Comparison of ENCODE assay signal across 18 mouse cellular contexts in genomic region chr5:36791861-36792260, GRCm38 (mm10). TPM values are rescaled to one million over a fixed set of nuclear protein-coding genes. Genes with fewer than 3 reads are reported as not detected.
DNase-seq lines count a peak whose midpoint lies in the region; ATAC-seq lines count a peak whose summit lies in the region.
"Had no signal": no experiment of that assay in that cellular context is flagged by ENCODE, and none has a peak within 500 bp of the region (broad histone marks: within the 10 kb centered on the region; RNA-seq: fewer than 3 reads in every experiment).

No protein-coding gene starts in this region.

- peaks cover 16% of the 10 kb centered on the region for H3K79me2 ChIP-seq in macrophage (ENCODE audit: inconsistent target)

- no peaks in the 10 kb centered on the region for H3K9me3 ChIP-seq in kidney, embryonic 15.5 days (replicated peaks)
- no peaks in the 10 kb centered on the region for H3K9me3 ChIP-seq in midbrain, embryonic 15.5 days
- H3K9me3 ChIP-seq: forebrain, embryonic 12.5 days; heart, embryonic 12.5 days; limb, embryonic 15.5 days; neural tube, embryonic 12.5 days had no signal

- H3K4me1 ChIP-seq in kidney, embryonic 15.5 days, result 0 out of 2 replicates have a peak, but pooled peaks cover 7% of the 10 kb centered on the region
- peaks cover 9% of the 10 kb centered on the region for H3K4me1 ChIP-seq in midbrain, embryonic 15.5 days

- peaks cover 19% of the 10 kb centered on the region for H3K36me3 ChIP-seq in kidney, embryonic 15.5 days
- H3K36me3 ChIP-seq in macrophage (ENCODE audit: inconsistent target), result no peaks in the 10 kb centered on the region
- H3K36me3 ChIP-seq in midbrain, embryonic 15.5 days (replicated peaks), result 0 out of 2 replicates have a peak, but pooled peaks cover 12% of the 10 kb centered on the region

- H3K4me3 ChIP-seq in kidney, embryonic 15.5 days (replicated peaks), result no peak overlapping the region
- no peak overlapping the region for H3K4me3 ChIP-seq in macrophage (ENCODE audit: inconsistent target)
- H3K4me3 ChIP-seq in midbrain, embryonic 15.5 days, result no peak overlapping the region
- H3K4me3 ChIP-seq: forebrain, embryonic 12.5 days; heart, embryonic 12.5 days; limb, embryonic 15.5 days; neural tube, embryonic 12.5 days had no signal

- H3K9ac ChIP-seq in kidney, embryonic 15.5 days, result no peak overlapping the region
- H3K9ac ChIP-seq in midbrain, embryonic 15.5 days, result no peak overlapping the region
- H3K9ac ChIP-seq: forebrain, embryonic 12.5 days; heart, embryonic 12.5 days; limb, embryonic 15.5 days; neural tube, embryonic 12.5 days had no signal

- no peak for DNase-seq in kidney, postnatal 36 days
- DNase-seq in 416B (ENCODE audit: low read depth) (peak; percentile 67), adipocyte (ENCODE audit: low spot score) (peak; percentile 28)
- DNase-seq in right cerebral cortex, postnatal 10 days (ENCODE audit: low spot score in 2 of 2), result no peak
- DNase-seq in cerebellum, postnatal 25 days, result no peak
- DNase-seq: adrenal gland, adult 2 months; cerebellum, adult 2 months; gastrocnemius, postnatal 10 days; kidney, adult 9 months; thymus, postnatal 25 days had no signal

- no peak for ATAC-seq in kidney, embryonic 15.5 days (replicated peaks; ENCODE audit: low FRiP score)
- ATAC-seq in midbrain, embryonic 15.5 days (replicated peaks), result no peak

- H3K27ac ChIP-seq in kidney, embryonic 15.5 days, result 0 out of 2 replicates have a peak overlapping the region, but pooled peaks have one; percentile 18
- peak overlapping the region; percentile 40 for H3K27ac ChIP-seq in macrophage
- H3K27ac ChIP-seq in midbrain, embryonic 15.5 days, result no peak overlapping the region
- H3K27ac ChIP-seq: forebrain, embryonic 12.5 days; limb, embryonic 15.5 days; neural tube, embryonic 12.5 days; stomach, postnatal 0 days had no signal

- no peaks in the 10 kb centered on the region for H3K27me3 ChIP-seq in kidney, embryonic 15.5 days
- H3K27me3 ChIP-seq in midbrain, embryonic 15.5 days (replicated peaks), result no peaks in the 10 kb centered on the region
- H3K27me3 ChIP-seq: forebrain, embryonic 12.5 days; heart, embryonic 12.5 days; limb, embryonic 15.5 days; neural tube, embryonic 12.5 days had no signal

- no peak overlapping the region for H3K4me2 ChIP-seq in kidney, embryonic 15.5 days
- H3K4me2 ChIP-seq in midbrain, embryonic 15.5 days, result no peak overlapping the region
- H3K4me2 ChIP-seq: forebrain, embryonic 12.5 days; heart, embryonic 12.5 days; limb, embryonic 15.5 days; neural tube, embryonic 12.5 days had no signal

- 74% methylated on average over 9 of the region's 9 CpGs for WGBS in kidney, embryonic 15.5 days
- 27% methylated on average over 9 of the region's 9 CpGs for WGBS in macrophage (ENCODE audit: missing documents)
- WGBS in midbrain, embryonic 15.5 days, result 90% methylated on average over 9 of the region's 9 CpGs

RNA-seq across cellular contexts. Expression of gene Mrfap1, which starts 4.7 kb away (rescaled TPM):
- polyA plus RNA-seq in kidney, embryonic 15.5 days (2015; fragmentation: Nextera tagmentation; extraction: Ambion mirVana), result 474 and 520 TPM in 2 replicates
- 10 to 100 TPM in 23 of 26 experiments, 1 to 10 TPM in 3; 8.0 to 64.4 (median 18.6) TPM for total RNA-seq in macrophage (2018; cell fraction: chromatin; rRNA removed)
- 100 to 1,000 TPM; 197 to 301 (median 249) TPM for total RNA-seq in macrophage (2018; cell fraction: cytosol; rRNA removed)
- total RNA-seq in macrophage (2018; cell fraction: nucleus; rRNA removed), result 100 to 1,000 TPM in 12 of 26 experiments, 10 to 100 TPM in 14; 51.7 to 191 (median 99.4) TPM
- polyA plus RNA-seq in macrophage (2018), result 220 to 289 TPM (median 288 TPM) in 3 replicates
- 289 and 308 TPM in 2 replicates for polyA plus RNA-seq in midbrain, embryonic 15.5 days (2015; fragmentation: Nextera tagmentation; extraction: Ambion mirVana)

RNA-seq across cellular contexts. Expression of gene Man2b2, which starts 38.6 kb away (rescaled TPM):
- polyA plus RNA-seq in kidney, embryonic 15.5 days (2015; fragmentation: Nextera tagmentation; extraction: Ambion mirVana), result 12.2 and 12.9 TPM in 2 replicates
- total RNA-seq in macrophage (2018; cell fraction: chromatin; rRNA removed), result 100 to 1,000 TPM in 13 of 26 experiments, 10 to 100 TPM in 13; 21.3 to 170 (median 104) TPM
- 100 to 1,000 TPM; 128 to 233 (median 173) TPM for total RNA-seq in macrophage (2018; cell fraction: cytosol; rRNA removed)
- 100 to 1,000 TPM in 25 of 26 experiments, 10 to 100 TPM in 1; 50.2 to 242 (median 166) TPM for total RNA-seq in macrophage (2018; cell fraction: nucleus; rRNA removed)
- polyA plus RNA-seq in macrophage (2018), result 128 to 211 TPM (median 192 TPM) in 3 replicates
- 11.7 and 13.1 TPM in 2 replicates for polyA plus RNA-seq in midbrain, embryonic 15.5 days (2015; fragmentation: Nextera tagmentation; extraction: Ambion mirVana)

RNA-seq across cellular contexts. Expression of gene Bloc1s4, which starts 43.4 kb away (rescaled TPM):
- 25.6 and 26.7 TPM in 2 replicates for polyA plus RNA-seq in kidney, embryonic 15.5 days (2015; fragmentation: Nextera tagmentation; extraction: Ambion mirVana)
- total RNA-seq in macrophage (2018; cell fraction: chromatin; rRNA removed), result 10 to 100 TPM in 8 of 26 experiments, 1 to 10 TPM in 18; 1.0 to 15.7 (median 7.3) TPM
- total RNA-seq in macrophage (2018; cell fraction: cytosol; rRNA removed), result 10 to 100 TPM; 15.1 to 21.6 (median 18.8) TPM
- total RNA-seq in macrophage (2018; cell fraction: nucleus; rRNA removed), result 10 to 100 TPM in 20 of 26 experiments, 1 to 10 TPM in 6; 4.6 to 20.4 (median 12.9) TPM
- polyA plus RNA-seq in macrophage (2018), result 6.8 to 19.4 TPM (median 17.0 TPM) in 3 replicates
- 27.9 and 31.3 TPM in 2 replicates for polyA plus RNA-seq in midbrain, embryonic 15.5 days (2015; fragmentation: Nextera tagmentation; extraction: Ambion mirVana)

Comparison
In these comparisons a context has a peak if more than half of its experiments do, and no peak if none do; other contexts are left out.
1. DNase-seq: peak in 416B (single experiment) and adipocyte (single experiment); none in kidney, postnatal 36 days (0 of 2), right cerebral cortex, postnatal 10 days (0 of 2) and cerebellum, postnatal 25 days (0 of 2).